Mouse (Mus musculus): ENCODE measurements around the gene Farp1.

The Farp1 gene

DNA sequence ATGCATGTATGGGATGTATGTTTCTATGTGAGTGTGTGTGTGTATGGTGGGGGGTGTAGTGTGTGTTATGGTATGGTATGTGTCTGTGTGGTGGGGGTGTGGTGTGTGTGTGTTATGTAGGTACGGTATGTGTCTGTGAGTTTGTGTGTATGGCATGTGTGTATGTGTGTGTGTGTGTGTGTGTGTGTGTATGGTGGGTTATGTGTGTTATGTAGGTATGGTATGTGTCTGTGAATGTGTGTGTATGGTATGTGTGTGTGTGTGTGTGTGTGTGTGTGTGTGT lies 185.0 kb downstream of the Farp1 start:
- DNase-seq (ENCODE audit: low spot score): no peak

DNA sequence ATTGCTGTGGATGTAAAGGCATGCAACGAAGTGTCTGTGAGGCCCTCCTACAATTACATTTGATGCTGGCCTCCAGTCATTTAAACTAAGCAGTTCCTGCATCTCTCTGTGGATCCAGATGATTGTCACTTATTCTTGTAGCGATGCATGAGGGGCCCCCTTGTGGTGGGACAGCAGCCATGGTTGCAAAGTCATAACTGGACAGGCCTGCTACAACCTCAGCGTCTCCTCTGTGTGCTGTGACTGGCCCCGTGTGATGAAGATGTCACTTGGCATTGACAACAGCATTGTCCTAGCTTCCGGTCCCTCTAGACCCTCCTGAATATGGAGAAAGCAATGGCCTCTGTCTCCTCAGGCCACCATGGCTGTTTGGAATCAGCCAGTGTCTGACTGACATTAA lies 185.7 kb downstream of the Farp1 start:
- peak; percentile 40 for DNase-seq (ENCODE audit: low spot score)

DNA sequence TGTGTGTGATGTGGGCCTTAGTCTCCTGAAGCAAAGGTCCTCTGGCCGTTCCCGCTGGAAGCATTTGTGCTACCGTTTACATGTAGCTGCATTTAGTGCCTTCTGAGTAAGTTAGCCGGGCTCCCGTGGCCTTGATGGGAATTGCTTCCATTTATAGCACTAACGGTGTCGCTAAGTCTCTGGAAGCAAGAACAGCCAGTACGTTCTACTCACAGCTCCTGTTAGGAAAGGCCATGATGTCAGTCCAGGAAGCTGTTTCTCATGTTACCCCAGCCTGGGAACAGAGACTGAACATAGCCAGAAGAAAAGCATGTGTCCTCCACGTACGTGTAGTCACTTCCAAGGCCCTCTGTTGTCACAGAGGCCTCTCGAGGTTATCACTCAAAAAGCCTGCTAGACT lies 190.8 kb downstream of the Farp1 start:
- no peak for DNase-seq (ENCODE audit: low spot score)

DNA sequence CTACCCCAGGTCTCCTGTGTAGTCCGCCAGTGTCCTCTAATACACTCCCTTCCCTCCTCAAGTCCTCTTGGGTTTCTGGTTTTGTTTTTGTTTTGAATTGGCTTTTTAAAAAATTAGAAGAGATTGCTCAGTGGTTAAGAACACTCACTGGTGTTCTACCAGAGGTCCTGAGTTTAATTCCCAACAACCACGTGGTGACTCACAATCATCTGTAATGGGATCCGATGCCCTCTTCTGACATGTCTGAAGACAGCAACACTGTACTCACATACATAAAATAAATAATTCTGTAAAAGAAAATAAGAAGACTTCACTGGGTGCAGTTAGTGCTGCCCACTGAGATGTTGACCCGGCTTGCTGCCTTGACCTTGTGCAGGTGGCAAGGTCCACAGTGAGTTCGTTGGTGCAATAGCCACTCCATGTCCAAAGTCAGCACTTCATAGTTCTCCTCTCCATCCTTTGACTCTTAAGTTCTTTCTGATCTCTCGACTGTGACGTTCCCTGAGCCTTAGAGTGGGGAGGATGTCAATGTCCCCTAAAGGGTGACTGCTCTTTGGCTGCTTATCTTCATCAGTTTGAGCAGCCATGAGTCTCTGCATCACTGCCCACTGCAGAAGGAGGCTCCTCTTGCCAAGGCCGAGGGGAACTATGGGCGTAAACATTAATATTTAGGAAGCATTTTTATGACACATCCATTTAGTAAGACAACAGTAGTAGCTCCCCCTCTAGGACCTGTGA lies 194.2 kb downstream of the Farp1 start:
- no peak for DNase-seq (ENCODE audit: low spot score)

DNA sequence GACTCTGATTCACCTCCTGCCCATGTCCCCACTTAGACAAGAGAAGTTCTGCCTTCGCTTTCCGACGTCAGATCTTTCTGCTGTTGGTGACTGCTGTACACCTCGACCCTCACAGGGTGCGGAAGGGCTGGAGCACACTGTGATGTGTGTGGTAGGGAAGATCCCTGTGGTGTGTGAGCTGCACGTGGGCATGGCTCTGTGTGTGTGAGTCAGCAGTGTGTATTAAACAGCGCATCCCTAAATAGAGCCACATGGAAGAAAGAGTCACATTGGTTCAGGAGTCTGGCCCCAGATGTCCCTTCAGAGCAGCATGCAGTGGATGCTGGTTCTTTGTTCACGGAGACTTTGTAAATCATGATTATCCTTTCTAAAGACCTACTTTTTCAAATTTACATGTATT lies 196.2 kb downstream of the Farp1 start:
- DNase-seq (ENCODE audit: low spot score): no peak

DNA sequence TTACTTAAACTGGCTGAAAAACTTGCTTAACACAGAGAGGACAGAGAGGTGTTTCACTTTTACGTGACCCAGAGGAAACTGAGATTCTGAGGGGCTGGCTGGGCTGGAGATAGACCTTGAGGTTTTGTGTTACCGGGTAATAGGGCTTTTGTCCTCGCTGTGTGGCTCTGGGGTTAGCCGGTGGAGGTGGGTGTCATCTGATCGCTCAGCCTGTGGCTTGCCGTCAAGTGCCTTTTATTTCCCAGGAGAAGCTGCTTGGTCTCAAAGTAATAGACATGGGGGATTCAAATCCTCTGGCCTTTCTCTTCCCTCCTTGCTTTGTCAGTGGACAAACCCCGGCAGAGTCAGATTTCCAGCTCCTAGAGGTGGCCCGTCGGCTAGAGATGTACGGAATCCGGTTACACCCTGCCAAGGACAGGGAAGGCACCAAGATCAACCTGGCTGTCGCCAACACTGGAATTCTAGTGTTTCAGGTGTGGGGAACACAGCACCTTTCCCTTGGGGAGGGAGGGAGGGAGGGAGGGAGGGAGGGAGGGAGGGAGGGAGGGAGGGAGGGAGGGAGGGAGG lies 199.8 kb downstream of the Farp1 start:
- no peak for DNase-seq (ENCODE audit: low spot score)

DNA sequence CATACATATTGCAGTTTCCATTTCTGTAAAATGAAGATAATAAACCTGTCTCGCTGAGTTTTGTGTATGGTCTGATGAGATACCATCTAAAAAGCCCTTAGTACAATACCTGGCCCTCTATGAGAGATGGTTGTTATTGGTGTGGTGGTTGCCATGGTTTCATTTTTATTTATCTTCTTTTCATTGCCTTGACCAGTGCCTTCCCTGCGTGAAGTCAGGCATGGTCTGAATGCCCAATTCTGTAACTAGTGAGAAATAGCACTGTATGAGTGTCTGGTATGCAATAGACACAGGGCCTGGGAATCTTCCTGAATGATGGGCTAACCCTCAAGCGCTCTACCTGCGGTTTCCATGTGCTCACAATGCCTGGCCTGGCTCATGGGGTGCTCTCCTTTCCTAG lies 201.7 kb downstream of the Farp1 start:
- no peak for DNase-seq (ENCODE audit: low spot score)

DNA sequence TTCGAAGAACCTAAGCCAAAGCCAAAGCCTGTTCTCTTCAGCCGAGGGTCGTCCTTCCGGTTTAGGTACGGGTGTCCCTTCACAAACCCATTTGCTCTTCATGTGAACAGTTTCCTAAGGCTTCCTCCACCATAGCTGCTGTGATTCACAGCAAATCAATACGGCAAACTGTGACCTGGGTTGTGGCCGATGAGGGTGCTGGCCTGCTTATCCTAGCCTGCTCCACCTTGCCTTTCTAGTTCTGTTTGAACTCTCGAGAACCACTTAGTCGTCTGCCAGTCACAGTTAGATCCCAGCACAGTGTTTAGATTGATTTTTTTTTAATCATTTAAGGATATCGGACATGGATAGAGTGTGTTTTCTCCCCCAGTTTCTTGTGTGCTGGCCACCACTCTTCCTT lies 203.7 kb downstream of the Farp1 start:
- no peak for DNase-seq (ENCODE audit: low spot score)

DNA sequence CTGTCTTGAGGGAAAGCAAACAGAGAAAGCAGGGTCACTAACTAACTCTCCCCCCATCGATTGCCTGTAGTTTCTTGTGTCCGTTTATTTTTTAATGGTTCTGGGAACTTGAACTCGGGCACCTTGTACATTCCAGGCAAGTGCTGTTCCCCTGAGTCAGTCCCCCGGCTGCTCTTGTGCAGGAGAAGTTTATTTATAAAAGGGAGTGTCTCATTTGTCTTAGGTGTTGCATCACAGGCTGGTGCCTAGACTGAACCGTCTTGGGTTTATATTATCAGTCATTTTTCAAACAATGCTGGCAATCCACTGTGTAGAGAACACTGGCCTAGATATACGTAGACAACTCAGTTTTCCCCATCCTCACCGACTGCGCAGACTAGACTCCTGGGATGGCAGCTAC lies 204.4 kb downstream of the Farp1 start:
- DNase-seq (ENCODE audit: low spot score): no peak

DNA sequence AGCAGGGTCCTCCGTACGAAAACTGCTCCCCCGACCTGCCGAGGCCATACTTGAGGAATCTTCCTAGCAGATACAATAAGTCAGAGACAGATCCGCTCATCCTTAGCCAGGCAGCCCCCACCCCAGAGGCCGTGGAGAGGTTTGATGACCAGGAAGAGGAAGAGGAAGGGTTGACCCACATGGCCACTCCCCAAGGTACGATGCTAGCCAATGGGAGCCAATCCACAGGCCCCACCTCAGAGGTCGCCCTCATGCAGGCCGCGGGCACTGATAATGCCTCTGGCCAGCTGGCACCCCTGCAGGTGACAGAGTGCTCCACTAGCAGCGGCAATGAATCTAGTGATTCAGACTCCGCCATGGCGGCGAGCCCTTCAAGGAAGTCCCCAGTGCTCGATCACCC lies 209.1 kb downstream of the Farp1 start:
- DNase-seq (ENCODE audit: low spot score): no peak

DNA sequence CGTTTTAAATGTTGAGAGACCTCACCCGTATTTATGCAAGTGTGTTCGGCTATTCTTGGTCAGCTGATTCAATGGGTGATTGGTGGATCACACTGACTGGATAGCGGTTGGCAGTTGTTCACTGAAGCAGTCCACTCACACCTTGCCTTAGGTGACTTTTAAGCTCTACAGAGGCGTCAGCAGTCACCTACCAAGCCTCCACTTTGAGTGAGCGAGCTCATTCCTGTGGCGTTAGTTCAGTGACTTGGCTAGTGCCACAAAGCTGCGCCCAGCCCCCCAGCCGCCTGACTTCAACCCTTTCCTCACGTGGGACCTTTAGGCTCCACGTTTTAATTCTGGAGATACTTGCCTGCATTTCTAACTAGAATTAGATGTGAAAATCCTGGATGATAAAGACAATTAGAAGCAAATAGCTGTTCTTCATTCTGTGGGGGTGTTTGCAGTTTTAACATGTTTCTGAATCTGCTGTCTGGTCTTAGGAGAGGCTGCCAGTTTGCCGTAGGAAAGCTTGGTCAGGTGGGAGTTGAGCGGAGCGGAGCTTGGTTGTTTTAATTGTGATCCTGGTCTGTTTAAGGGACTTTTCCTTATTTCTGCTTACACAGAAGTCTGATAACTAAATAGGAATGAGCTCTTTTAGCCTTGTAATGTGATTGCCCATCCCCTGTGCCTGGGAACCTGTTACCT lies 211.2 kb downstream of the Farp1 start:
- DNase-seq (ENCODE audit: low spot score): no peak

DNA sequence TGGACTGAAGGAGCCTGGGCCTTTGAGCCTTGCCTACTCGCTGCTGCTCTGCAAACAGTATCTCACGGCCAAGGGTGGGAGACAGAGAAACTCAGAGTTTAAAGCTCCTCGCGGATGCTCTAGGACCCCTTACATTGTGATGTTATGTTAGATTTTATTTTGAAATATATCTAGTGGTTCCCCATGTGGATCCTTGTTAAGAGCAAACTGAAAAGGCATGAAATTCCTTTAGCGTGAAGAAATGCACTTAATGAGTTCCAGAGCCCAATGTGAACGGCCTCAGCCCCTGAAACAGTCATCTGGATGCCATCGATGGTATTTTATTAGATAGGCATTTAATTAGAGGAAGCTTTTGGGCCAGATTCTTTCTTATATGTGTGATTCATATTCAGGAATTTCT lies 212.3 kb downstream of the Farp1 start:
- no peak for DNase-seq (ENCODE audit: low spot score)

DNA sequence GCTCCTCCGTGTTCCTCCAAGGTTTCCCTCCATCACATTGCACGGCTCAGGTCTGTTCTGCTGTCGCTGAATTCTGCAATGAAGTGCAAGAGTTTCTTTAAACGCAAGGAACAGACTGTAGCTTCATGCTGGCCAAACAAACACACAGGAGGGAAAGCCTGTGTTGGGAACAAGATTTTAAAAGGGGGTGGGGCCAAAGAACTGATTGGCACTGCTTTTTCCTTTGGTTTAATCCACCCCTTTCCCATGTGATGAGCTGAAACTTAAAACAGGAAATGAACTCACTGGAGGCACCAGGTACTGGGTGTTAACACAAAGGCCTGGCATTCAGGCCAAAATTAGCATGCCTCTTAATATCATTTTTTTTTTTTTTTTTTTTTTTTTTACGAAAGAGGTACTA lies 213.3 kb downstream of the Farp1 start:
- no peak for DNase-seq (ENCODE audit: low spot score)

DNA sequence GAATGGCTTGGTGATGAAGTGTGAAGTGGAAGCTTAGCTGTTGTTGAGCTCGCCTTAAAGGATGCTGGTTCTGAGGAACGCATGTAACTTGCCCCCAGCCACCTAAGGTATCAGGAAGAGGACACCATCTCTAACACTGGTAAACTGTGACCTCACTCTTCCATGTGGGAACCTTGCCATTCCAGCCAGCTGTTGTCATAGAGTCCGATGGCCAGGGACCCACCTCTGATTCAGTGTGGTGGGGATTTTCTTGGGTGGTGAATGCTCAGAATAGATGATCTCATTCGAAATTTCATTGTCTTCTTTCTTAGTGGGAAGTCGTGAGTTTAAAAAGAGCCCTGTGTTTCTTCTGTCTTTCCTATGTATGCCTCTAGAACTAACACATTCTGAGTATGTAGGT lies 216.1 kb downstream of the Farp1 start:
- DNase-seq (ENCODE audit: low spot score): no peak

DNA sequence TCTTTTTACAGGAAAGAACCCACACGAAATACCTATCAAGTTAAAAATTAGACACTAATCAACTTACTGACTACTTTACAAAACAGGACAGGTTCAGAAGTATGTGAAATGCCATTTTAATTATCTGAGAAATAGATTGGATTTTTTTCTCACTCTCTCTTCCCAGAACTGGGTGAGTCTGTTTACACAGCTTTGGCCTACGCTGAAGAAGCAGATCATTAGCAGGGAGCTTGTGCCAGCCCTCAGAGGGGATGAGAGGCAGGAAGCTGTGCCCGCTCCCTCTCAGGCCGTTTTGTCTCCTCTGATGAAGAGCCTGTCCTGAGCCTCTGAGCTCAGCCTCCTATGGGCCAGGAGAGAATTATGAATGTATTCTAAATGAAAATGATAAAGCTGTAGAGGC lies 216.7 kb downstream of the Farp1 start:
- DNase-seq (ENCODE audit: low spot score): no peak

DNA sequence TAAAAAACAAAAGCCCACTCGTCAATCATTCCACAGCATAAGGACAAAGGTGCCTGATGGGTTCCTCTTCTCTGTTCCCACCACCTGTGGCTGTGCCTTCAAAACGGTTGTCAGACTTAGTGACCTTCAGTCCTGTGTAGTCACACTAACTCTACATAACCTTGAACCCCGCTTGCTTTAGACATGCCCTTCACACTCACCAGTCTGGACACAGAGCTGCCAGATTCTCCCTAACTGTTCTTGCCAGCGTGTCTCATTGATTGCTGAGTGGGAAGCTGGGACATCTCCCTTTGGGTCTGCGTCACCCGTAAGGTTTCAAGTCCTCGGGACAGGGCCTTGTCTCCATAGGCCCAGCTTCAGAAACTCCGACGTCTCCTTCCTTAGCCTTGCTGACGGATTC lies 217.5 kb downstream of the Farp1 start:
- DNase-seq (ENCODE audit: low spot score): no peak

DNA sequence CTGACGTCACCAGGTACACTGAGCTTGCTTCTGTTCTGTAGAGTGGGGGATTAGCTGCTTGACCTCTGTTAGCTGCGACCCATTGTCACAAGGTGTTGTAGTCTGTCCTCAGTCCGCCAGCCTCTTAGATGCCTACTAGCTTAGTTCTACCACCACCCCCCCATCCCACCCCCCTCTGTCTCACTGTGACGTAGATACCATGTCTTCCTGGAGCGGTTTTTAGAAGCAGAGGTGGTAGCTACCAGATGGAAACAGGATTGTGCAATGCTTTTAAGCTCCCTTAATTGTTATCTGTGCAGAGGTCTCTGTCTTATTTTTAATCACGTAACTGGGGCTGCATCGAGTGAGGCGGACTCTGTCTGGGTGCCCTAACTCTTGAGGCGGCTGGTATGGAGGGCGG lies 219.9 kb downstream of the Farp1 start:
- no peak for DNase-seq (ENCODE audit: low spot score)

DNA sequence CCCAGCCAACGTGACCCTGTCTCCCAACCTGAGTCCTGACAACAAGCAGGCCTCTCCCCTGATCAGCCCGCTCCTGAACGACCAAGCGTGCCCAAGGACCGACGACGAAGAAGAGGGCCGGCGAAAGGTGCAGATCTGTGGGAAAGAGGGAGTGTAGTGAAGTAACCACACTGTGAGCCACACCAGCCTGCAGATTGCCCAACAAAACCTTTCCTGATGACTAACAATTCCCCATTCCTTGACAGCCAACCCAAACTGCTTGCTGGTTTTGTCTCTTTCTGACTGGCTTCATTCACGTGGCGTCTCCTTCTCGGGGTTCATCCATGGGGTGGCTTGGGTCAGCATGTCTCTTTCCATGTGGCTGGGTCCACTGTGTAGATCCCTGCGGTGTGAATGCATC lies 220.5 kb downstream of the Farp1 start:
- no peak for DNase-seq (ENCODE audit: low spot score)

DNA sequence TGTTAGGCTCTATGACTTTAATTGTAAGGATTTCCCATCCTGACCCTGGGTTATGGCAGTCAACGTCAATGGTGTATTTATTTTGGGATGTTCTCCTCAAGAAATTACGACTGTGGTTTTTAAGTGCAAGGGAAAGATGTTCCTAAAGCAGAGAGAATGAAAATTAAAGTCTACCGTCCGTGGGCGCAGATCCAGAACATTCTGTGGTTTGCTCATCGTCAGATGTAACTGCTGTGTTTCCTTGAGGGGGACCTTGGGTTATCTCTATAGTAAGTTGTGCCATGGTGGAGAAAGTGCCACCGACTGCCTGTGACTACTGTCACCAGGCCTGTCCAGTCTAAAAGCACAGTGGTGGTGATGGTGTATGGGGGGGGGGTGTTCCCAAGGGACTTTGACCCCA lies 221.9 kb downstream of the Farp1 start:
- DNase-seq (ENCODE audit: low spot score): no peak

DNA sequence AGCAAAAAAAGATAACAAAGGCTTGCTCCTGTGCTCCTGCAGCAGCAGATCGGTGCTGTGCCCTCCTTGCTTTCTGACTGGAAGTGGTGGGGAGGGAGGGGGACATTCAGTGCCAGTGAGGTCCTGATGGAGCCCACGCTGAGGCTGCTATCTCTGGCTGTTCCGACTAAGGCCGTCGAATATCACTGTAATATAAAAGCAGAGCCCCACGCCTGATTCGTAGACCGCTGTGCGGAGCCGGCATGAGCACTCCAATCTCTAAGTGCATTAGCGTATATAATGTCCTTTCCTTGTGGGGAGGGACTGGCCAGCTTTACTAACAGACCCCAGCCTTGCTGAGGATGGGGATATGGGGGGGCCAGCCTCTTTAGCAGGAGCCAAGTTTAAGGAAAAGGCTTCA lies 224.3 kb downstream of the Farp1 start:
- no peak for DNase-seq (ENCODE audit: low spot score)

DNA sequence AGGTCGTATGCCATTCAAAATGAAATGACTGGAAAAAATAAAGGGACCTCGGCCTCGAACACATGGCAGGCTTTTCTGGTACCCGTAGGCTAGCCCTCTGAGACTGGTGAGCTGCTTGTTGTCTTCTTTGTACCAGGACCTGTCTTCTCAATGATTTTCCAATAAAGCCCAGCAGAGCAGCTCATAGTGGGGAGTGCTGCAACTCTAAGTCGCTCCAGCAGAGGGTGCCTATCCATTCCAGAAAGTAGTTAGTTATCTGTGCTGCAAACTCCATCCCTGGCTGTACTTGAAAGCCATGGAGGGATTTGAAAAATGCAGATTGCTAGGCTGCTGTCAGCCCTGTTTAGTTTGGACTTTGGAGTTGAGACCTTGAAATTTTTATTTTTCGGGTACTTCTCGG lies 224.8 kb downstream of the Farp1 start:
- DNase-seq (ENCODE audit: low spot score): no peak

DNA sequence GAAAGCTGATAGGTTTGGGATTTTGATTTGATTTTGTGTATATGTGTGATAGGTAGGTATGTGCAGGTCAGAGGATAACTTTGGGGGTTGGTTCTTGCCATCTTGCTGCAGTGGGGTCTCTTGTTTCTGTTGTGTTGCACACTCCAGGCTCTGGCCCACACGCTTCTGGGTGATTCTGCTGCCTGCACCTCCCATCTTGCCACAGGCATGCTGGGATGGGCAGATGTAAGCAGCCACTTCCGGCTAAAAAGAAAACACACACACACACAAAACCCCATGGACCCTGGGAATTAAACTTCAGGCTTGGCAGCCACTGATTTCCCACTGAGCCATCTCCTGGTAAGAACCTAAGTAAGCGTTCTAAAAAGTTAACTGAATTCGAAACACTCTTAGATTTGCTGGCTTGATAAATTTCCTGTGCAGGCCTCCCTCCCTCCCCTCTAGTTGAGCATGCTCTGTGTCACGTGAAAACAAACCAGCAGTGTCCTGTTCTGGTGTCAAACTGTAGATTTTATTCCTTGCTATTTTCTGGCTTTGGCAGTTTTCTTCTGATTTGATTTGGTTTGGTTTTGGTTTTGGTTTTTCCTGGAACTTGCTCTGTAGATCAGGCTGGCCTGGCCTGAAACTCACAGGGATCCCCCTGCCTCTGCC lies 226.4 kb downstream of the Farp1 start:
- DNase-seq (ENCODE audit: low spot score): no peak

DNA sequence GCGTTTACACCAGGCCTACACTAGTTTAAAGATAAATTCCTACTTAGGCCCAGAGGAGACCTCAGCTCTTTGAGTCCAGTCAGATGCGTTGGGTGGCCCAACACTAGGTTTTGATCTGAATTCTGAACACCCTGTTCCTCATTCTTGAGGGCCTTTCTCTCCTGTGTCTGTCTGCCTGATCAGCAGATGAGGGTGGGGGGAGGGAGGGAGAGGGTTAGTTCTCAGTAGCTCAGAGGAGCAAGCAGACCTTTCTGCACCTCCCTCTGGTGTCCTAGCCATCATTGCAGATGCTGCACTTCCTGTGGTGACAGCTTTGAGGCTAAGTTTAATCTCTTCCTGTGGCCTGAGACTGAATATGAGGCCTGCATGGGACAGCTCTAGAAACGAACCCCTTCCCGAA lies 227.6 kb downstream of the Farp1 start:
- no peak for DNase-seq (ENCODE audit: low spot score)

DNA sequence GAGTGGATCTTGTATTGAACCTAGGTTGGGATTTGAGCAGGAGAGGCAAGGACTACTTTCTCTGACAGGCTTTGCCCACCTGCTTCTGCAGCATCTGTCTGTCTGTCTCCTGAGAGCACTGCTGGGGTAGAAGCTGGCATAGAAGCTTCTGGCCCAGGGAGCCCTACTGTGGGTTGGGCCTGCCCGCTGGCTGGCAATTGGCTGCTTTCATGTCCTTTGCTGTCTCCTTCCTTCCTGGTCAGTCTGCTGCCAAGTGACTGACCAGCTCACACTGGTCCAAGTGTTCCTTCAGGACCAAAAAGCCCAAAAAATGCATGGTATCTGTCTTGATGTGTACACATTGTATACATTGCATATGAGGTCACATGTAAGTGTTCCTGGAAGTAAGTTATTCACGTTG lies 228.9 kb downstream of the Farp1 start:
- DNase-seq (ENCODE audit: low spot score): no peak
